Mouse (Mus musculus) lung, postnatal 0 days (tissue): Measurements from ENCODE around the gene 4930590J08Rik. TPM values are rescaled to one million over a fixed set of nuclear protein-coding genes. Genes with fewer than 3 reads are reported as not detected.

Experiments used
- ATAC-seq: fragments of 200-750 bp; cut with Nextera tagmentation; 2 replicates; pipeline ENCODE4 v1.8.0; 2017; ENCODE audit warnings: moderate library complexity
- DNase-seq: peaks from one replicate; pipeline ENCODE4 v3.0.0-alpha.2; 2016; ENCODE audit warnings: low spot score
- H3K27ac ChIP-seq: fragments of 300-500 bp; sonication (generic); 2 replicates; pipeline ENCODE4 v1.5.1; 2014; ENCODE audit warnings: antibody characterized with exemption, mild to moderate bottlenecking, low read length, mixed read lengths
- H3K27me3 ChIP-seq: fragments of 300-500 bp; sonication (generic); replicated peaks from 2 replicates; pipeline ENCODE4 v1.6.1; 2014; ENCODE audit warnings: low read length, mixed read lengths; ENCODE audit not compliant: insufficient read depth
- H3K36me3 ChIP-seq: fragments of 300-500 bp; sonication (generic); 2 replicates; pipeline ENCODE4 v1.6.1; 2014; ENCODE audit warnings: low read length, mixed read lengths; ENCODE audit not compliant: insufficient read depth
- H3K4me1 ChIP-seq: fragments of 300-500 bp; sonication (generic); 2 replicates; pipeline ENCODE4 v1.6.1; 2014; ENCODE audit warnings: antibody characterized with exemption, low read depth, low read length, mixed read lengths; ENCODE audit not compliant: insufficient read depth
- H3K4me2 ChIP-seq: fragments of 300-500 bp; sonication (generic); replicated peaks from 2 replicates; pipeline ENCODE4 v1.6.1; 2014; ENCODE audit warnings: low read depth, mild to moderate bottlenecking, low read length, moderate library complexity, mixed read lengths
- H3K4me3 ChIP-seq: fragments of 300-500 bp; sonication (generic); 2 replicates; pipeline ENCODE4 v1.5.1; 2014; ENCODE audit warnings: low read depth, low read length
- H3K9ac ChIP-seq: fragments of 300-500 bp; sonication (generic); replicated peaks from 2 replicates; pipeline ENCODE4 v1.6.1; 2014; ENCODE audit warnings: low read depth, mild to moderate bottlenecking
- H3K9me3 ChIP-seq: fragments of 300-500 bp; sonication (generic); 2 replicates; pipeline ENCODE4 v1.6.1; 2016; ENCODE audit warnings: low read length, mixed read lengths
- CTCF ChIP-seq: IDR thresholded peaks from 2 replicates; pipeline ENCODE4 v1.5.1; 2016; ENCODE audit warnings: antibody characterized with exemption, mild to moderate bottlenecking
- EP300 ChIP-seq: IDR thresholded peaks from 2 replicates; pipeline ENCODE4 v1.6.1; 2016; ENCODE audit warnings: antibody characterized with exemption, mild to moderate bottlenecking, control low read depth
- WGBS: fragments of 180-500 bp; shearing (Covaris S2); extraction: QIAGEN DNeasy Blood & Tissue Kit; methylation state at CpG from one replicate; pipeline ENCODE4 v1.1.7; 2014; 5-methylcytosine and 5-hydroxymethylcytosine counted together
- polyA plus RNA-seq: library from polyadenylated mRNA; unstranded; fragments of >200 nt; fragmentation: Nextera tagmentation; extraction: Ambion mirVana; gene quantifications from 2 replicates; pipeline ENCODE4 v1.2.1, GENCODE M21; 2015

Gene 4930590J08Rik
- polyA plus RNA-seq, 1 experiment from 2014 or later, result 0.19 TPM

GRCm38 (mm10) chr6:91993795-91994505 lies 91.3 kb downstream of the 4930590J08Rik start:
- TF ChIP-seq CTCF, result no peak
- TF ChIP-seq EP300, result no peak
- H3K4me2 ChIP-seq, result no peak overlapping the region
- no peaks in the 10 kb centered on the region for H3K36me3 ChIP-seq
- DNase-seq, result no peak
- no peak overlapping the region for H3K9ac ChIP-seq
- no peak for ATAC-seq
- no peaks in the 10 kb centered on the region for H3K27me3 ChIP-seq
- H3K4me1 ChIP-seq, result no peaks in the 10 kb centered on the region
- WGBS, result 65% methylated on average over 8 of the region's 8 CpGs
- no peak overlapping the region for H3K4me3 ChIP-seq
- H3K27ac ChIP-seq, result no peak overlapping the region
- no peaks in the 10 kb centered on the region for H3K9me3 ChIP-seq

GRCm38 (mm10) chr6:91996072-91996471 lies 93.5 kb downstream of the 4930590J08Rik start:
- Histone ChIP-seq H3K4me3 (no peak overlapping the region), H3K9ac (no peak overlapping the region), H3K9me3 (no peaks in the 10 kb centered on the region), H3K4me1 (no peaks in the 10 kb centered on the region), H3K27ac (no peak overlapping the region), H3K36me3 (no peaks in the 10 kb centered on the region), H3K27me3 (no peaks in the 10 kb centered on the region), H3K4me2 (no peak overlapping the region)
- no peak for ATAC-seq
- 77% methylated on average over 8 of the region's 8 CpGs for WGBS
- no peak for TF ChIP-seq EP300
- TF ChIP-seq CTCF, result no peak
- DNase-seq, result no peak

Other genes with a start within 250 kb of the 4930590J08Rik start
- gene Slc6a6, start 218.8 kb upstream of the 4930590J08Rik start, polyA plus RNA-seq, result 92.6 and 119 TPM in 2 replicates
- gene Grip2, start 75.6 kb upstream of the 4930590J08Rik start, polyA plus RNA-seq, result 0.16 and 0.35 TPM in 2 replicates
- gene Ccdc174, start 24.8 kb upstream of the 4930590J08Rik start, polyA plus RNA-seq, result 32.2 and 32.7 TPM in 2 replicates
- gene Fgd5, start 76.1 kb downstream of the 4930590J08Rik start, polyA plus RNA-seq, result 19.2 and 22.1 TPM in 2 replicates
- gene Nr2c2, start 188.6 kb downstream of the 4930590J08Rik start, polyA plus RNA-seq, result 14.7 and 15.7 TPM in 2 replicates